Mouse (Mus musculus) testis, adult 2 months (tissue): ENCODE data around the gene Zfp62. TPM values are rescaled to one million over a fixed set of nuclear protein-coding genes. Genes with fewer than 3 reads are reported as not detected.

ENCODE experiments used
- H3K27ac ChIP-seq: fragments of 200-500 bp; 2 replicates; pipeline ENCODE4 v1.5.1; 2012; ENCODE audit warnings: low read depth, low read length; ENCODE audit not compliant: control insufficient read depth, insufficient read depth
- H3K27me3 ChIP-seq: fragments of 200-500 bp; 2 replicates; pipeline ENCODE4 v1.6.1; 2012; ENCODE audit warnings: mild to moderate bottlenecking, low read length, moderate library complexity; ENCODE audit not compliant: control insufficient read depth, insufficient read depth
- H3K36me3 ChIP-seq: fragments of 200-500 bp; 2 replicates; pipeline ENCODE4 v1.6.1; 2012; ENCODE audit warnings: mild to moderate bottlenecking, low read length; ENCODE audit not compliant: control insufficient read depth, insufficient read depth
- H3K4me1 ChIP-seq: fragments of 200-500 bp; 2 replicates; pipeline ENCODE4 v1.6.1; 2012; ENCODE audit warnings: low read length; ENCODE audit not compliant: control insufficient read depth, insufficient read depth
- H3K4me3 ChIP-seq: fragments of 200-500 bp; 2 replicates; pipeline ENCODE4 v1.5.1; 2012; ENCODE audit warnings: low read depth, mild to moderate bottlenecking, low read length, moderate library complexity, mixed read lengths; ENCODE audit not compliant: control insufficient read depth
- CTCF ChIP-seq: fragments of 200-500 bp; IDR thresholded peaks from 2 replicates; pipeline ENCODE4 v1.5.1; 2012; ENCODE audit warnings: low read depth, mild to moderate bottlenecking, inconsistent platforms, low read length, moderate library complexity; ENCODE audit not compliant: control insufficient read depth, insufficient read depth, insufficient replicate concordance
- POLR2A ChIP-seq: fragments of 200-500 bp; IDR thresholded peaks from 2 replicates; pipeline ENCODE4 v1.6.1; 2012; ENCODE audit warnings: low read depth, mild to moderate bottlenecking, inconsistent platforms, low read length, moderate library complexity; ENCODE audit not compliant: control insufficient read depth
- polyA plus RNA-seq: library from polyadenylated mRNA; depleted of rRNA; stranded (reverse); fragments of >200 nt; gene quantifications from 2 replicates; pipeline ENCODE4 v1.2.3, GENCODE M21; 2012

The Zfp62 gene
- polyA plus RNA-seq, 1 experiment, result 5.4 TPM

DNA sequence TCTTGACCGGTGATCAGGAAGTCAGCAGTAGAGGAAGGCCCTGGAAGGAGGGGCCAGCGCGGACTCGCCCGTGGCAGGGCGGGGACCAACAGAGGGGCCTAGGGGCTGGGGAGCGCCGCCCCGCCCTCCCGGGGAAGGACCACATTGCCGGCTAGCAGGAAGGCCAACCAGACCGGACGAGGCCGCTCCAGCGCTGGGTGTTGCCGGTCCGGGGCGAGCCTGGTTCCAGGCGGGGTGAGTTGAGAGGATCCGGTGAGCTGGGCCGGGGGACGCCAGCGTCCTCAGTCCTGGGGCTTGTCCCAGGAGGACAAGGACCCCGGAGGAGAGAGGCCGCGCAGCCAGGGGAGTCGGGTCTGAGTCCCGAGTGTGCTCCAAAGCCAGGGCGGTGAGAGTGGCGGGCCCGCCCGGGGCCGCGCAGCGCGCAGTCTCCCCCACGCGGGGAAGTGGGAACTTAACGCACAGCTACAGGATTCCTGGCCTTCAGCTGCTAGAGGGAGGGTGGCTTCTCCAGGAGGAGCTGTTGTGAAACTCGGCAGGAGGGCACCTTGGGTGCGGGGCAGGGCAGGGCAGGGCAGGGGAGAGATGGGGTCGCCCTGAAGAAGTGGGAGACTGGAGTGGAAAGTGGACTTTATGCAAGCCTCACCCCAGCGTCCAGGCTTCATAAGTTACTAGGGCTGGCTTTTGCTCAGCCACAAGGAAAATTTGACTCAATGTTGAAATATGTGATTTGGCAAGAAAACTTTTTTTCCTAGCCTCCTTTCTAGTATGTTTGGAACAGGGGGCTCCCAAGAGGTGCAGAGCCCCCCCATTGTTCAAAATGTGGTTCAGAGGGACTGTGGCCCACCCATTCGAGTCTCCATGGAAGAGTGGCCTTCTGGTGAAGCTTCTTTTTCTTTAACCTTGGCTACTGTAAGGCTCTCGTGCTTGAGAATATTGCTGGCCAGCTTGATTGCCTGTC is 47.6 kb downstream of the Zfp62 start:
- peaks cover 12% of the 10 kb centered on the region for H3K4me1 ChIP-seq
- TF ChIP-seq POLR2A (peak; percentile 53), CTCF (0 out of 2 replicates have a peak, but pooled peaks have one; percentile 3)
- peak overlapping the region; percentile 81 for H3K27ac ChIP-seq
- no peaks in the 10 kb centered on the region for H3K36me3 ChIP-seq
- no peaks in the 10 kb centered on the region for H3K27me3 ChIP-seq
- peak overlapping the region; percentile 77 for H3K4me3 ChIP-seq

DNA sequence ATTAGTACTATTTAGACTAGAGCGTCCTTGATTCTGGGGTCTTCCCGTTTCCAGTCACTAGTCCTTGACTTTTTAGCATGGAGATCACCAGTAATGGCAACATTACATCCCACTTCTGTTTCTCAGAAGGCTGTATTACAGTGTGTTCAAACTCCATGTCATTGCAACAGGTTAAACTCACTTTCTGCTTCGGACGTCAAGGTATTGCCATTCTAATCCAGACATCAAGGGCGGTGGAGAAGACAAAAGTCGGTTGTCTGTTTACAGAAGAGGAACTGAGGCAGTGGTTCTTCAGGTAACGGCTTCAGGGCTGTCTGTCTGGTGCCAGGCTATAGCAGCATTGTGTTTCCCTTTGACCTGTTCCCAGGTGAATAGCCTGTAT is 48.3 kb downstream of the Zfp62 start:
- Histone ChIP-seq H3K27me3 (no peaks in the 10 kb centered on the region), H3K4me3 (no peak overlapping the region), H3K4me1 (peaks cover 12% of the 10 kb centered on the region), H3K36me3 (no peaks in the 10 kb centered on the region), H3K27ac (no peak overlapping the region)
- TF ChIP-seq POLR2A (no peak), CTCF (no peak)

DNA sequence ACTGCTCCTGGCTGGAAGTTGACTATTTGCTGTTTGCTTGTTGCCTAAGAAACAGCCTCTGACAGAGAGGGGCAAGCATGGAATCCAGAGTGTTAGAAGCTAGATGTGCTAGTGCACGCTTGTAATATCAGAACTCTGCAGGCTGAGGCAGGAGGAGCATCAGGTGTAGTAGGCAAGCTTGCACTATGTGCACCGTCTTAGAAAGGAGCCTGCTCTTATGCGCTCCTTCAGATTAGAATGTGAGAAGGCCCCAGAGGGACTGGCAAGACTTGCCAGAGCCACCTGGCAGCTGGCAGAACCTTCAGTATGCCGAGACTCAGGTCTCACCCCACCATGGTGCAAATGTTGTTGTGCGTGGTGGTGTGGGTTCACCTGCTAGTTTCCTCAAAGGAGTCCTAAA is 49.0 kb downstream of the Zfp62 start:
- Histone ChIP-seq H3K36me3 (no peaks in the 10 kb centered on the region), H3K27ac (no peak overlapping the region), H3K27me3 (no peaks in the 10 kb centered on the region), H3K4me3 (no peak overlapping the region), H3K4me1 (peaks cover 12% of the 10 kb centered on the region)
- TF ChIP-seq CTCF (no peak), POLR2A (no peak)

DNA sequence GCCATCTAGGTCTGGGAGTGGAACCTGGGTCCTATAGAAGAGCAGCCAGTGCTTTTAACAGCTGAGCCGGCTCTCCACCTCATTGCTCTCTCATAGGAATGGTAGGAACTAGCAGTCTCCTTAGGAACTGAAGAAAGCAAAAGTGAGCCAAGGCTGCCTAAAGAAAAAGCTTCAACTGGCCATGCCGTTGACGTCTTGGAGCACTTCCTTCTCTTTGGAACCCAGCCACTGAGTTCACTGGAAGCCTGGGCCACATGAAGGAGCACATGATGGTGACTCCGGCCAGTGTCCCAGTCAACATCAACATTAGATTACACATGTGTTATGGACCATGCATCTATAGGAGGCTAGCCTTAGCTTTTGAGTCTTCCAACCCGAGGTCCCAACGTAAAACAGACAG is 49.9 kb downstream of the Zfp62 start:
- Histone ChIP-seq H3K36me3 (no peaks in the 10 kb centered on the region), H3K4me3 (no peak overlapping the region), H3K27me3 (no peaks in the 10 kb centered on the region), H3K27ac (no peak overlapping the region), H3K4me1 (peaks cover 12% of the 10 kb centered on the region)
- TF ChIP-seq POLR2A, result no peak
- TF ChIP-seq CTCF, result no peak

DNA sequence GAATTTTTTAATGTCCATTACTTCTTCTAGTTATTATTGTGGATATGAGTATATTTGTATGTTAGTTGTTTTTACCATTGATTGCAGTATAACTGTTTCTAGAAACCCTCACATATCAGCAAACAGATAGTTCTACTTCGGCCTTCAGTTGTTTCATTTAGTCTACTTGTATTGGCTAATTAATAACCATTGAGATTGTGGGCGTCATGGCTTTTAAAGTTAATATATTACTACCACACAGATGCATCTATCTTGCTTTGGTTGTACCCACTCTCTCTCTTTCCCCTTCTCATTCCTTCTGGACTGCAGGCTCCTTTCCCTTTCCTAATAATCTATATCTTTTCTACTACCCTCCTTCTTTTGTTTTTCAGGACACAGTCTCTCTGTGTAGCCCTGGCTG is 56.2 kb downstream of the Zfp62 start:
- Histone ChIP-seq H3K4me3 (no peak overlapping the region), H3K4me1 (peaks cover 5% of the 10 kb centered on the region), H3K27me3 (no peaks in the 10 kb centered on the region), H3K36me3 (no peaks in the 10 kb centered on the region), H3K27ac (no peak overlapping the region)
- TF ChIP-seq CTCF (no peak), POLR2A (no peak)

DNA sequence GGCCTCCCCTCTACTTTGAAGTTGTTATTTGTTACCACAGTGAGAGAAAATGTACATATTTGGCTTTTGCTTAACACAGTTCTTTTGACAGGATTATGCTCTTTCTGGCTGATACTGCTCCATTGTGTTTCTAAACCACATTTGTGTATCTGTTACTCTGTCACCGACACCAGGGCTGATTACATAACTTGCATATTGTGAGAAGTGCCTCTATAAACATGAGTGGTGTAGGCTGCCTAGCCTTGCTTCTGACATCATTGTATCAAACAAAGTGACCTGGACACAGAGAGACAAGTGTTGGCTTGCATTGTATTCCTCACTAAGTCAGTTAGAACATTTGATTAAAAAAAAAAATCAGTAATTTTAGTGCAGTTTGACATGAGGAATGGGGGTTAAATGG is 56.7 kb downstream of the Zfp62 start:
- Histone ChIP-seq H3K27me3 (no peaks in the 10 kb centered on the region), H3K36me3 (no peaks in the 10 kb centered on the region), H3K4me1 (peaks cover 8% of the 10 kb centered on the region), H3K4me3 (no peak overlapping the region), H3K27ac (no peak overlapping the region)
- TF ChIP-seq POLR2A (no peak), CTCF (no peak)

DNA sequence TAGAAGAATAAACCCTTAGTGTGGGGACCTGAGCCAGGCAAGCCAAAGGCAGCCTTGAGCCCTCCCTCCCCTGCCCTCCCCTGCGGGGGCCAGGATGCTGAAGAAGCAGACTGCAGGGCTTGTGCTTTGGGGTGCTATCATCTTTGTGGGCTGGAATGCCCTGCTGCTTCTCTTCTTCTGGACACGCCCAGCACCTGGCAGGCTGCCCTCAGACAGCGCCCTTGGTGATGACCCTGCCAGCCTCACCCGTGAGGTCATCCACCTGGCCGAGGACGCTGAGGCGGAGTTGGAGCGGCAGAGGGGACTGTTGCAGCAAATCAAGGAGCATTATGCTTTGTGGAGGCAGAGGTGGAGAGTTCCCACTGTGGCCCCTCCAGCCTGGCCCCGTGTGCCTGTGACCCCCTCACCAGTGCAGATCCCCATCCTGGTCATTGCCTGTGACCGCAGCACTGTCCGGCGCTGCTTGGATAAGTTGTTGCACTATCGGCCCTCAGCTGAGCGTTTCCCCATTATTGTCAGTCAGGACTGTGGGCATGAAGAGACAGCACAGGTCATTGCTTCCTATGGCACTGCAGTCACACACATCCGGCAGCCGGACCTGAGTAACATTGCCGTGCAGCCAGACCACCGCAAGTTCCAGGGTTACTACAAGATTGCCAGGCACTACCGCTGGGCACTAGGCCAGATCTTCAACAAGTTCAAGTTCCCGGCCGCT is 57.7 kb downstream of the Zfp62 start:
- no peaks in the 10 kb centered on the region for H3K36me3 ChIP-seq
- TF ChIP-seq CTCF, result no peak
- TF ChIP-seq POLR2A, result no peak
- H3K27ac ChIP-seq, result no peak overlapping the region
- H3K27me3 ChIP-seq, result no peaks in the 10 kb centered on the region
- H3K4me3 ChIP-seq, result no peak overlapping the region
- H3K4me1 ChIP-seq, result peaks cover 11% of the 10 kb centered on the region
